Mouse (Mus musculus) CH12.LX (cell line): ENCODE results near the gene Cbx8. TPM values are rescaled to one million over a fixed set of nuclear protein-coding genes. Genes with fewer than 3 reads are reported as not detected.

Experiments
- DNase-seq: peaks from one replicate; pipeline ENCODE4 v3.0.0-alpha.2; 2013; ENCODE audit errors: extremely low read depth
- H3K27ac ChIP-seq: 2 replicates; pipeline ENCODE4 v1.5.1; 2012; ENCODE audit warnings: low read depth, mild to moderate bottlenecking, control low read depth, moderate library complexity; ENCODE audit not compliant: insufficient read depth
- H3K27me3 ChIP-seq: replicated peaks from 2 replicates; pipeline ENCODE3; 2012; ENCODE audit warnings: inconsistent platforms
- H3K36me3 ChIP-seq, 2 experiments: replicated peaks in 1 of 2; 2 replicates each; pipeline versions ENCODE3 to v1.6.1; 2012; ENCODE audit warnings: inconsistent platforms in 1 of 2, low read length in 1 of 2, mild to moderate bottlenecking in 1 of 2, mixed read lengths in 1 of 2, moderate library complexity in 1 of 2; ENCODE audit not compliant: control insufficient read depth in 1 of 2, insufficient read depth in 1 of 2
- H3K4me1 ChIP-seq, 2 experiments: 2 replicates each; pipeline ENCODE4 v1.6.1; 2012; ENCODE audit warnings: inconsistent platforms in 1 of 2, moderate library complexity in 1 of 2; ENCODE audit not compliant: insufficient read depth in 2 of 2, control insufficient read depth in 1 of 2
- H3K4me2 ChIP-seq: 2 replicates; pipeline ENCODE4 v1.6.1; 2012; ENCODE audit warnings: low read depth, mild to moderate bottlenecking, control low read depth; ENCODE audit not compliant: poor library complexity, insufficient read depth, severe bottlenecking
- H3K4me3 ChIP-seq, 3 experiments: fragments of 150-350 bp in 1 of 3; sonication (generic) in 1 of 3; replicated peaks in 1 of 3; 2 replicates each; pipeline versions ENCODE3 to v1.5.1; 2011 to 2012; ENCODE audit warnings: low read depth in 2 of 3, low read length in 2 of 3, mild to moderate bottlenecking in 2 of 3, moderate library complexity in 2 of 3, control low read depth in 1 of 3, improper control_type of control experiment in 1 of 3, inconsistent platforms in 1 of 3, mixed read lengths in 1 of 3; ENCODE audit not compliant: poor library complexity in 1 of 3
- H3K79me2 ChIP-seq: replicated peaks from 2 replicates; pipeline ENCODE4 v1.6.1; 2012; ENCODE audit warnings: mild to moderate bottlenecking, moderate library complexity; ENCODE audit not compliant: control insufficient read depth, poor library complexity, insufficient read depth, severe bottlenecking; ENCODE audit errors: extremely low read depth
- H3K9ac ChIP-seq: 2 replicates; pipeline ENCODE4 v1.6.1; 2012; ENCODE audit warnings: low read depth, mild to moderate bottlenecking, control low read depth, moderate library complexity; ENCODE audit not compliant: insufficient read depth
- H3K9me3 ChIP-seq: replicated peaks from 2 replicates; pipeline ENCODE3; 2012; ENCODE audit warnings: low read length, inconsistent platforms, mixed read lengths
- BHLHE40 ChIP-seq: IDR thresholded peaks from 2 replicates; pipeline ENCODE4 v1.6.1; 2011; ENCODE audit warnings: mild to moderate bottlenecking, low read depth, low read length, improper control_type of control experiment
- CHD1 ChIP-seq: IDR thresholded peaks from 2 replicates; pipeline ENCODE4 v1.6.1; 2012; ENCODE audit warnings: low read depth, low read length, improper control_type of control experiment, inconsistent platforms
- CTCF ChIP-seq, 2 experiments: IDR thresholded peaks in 1 of 2; conservative IDR thresholded peaks in 1 of 2; 2 replicates each; pipeline ENCODE4 v1.5.1; 2011 to 2012; ENCODE audit warnings: low read depth in 2 of 2, low read length in 2 of 2, improper control_type of control experiment in 1 of 2, inconsistent platforms in 1 of 2, mild to moderate bottlenecking in 1 of 2, moderate library complexity in 1 of 2
- E2F4 ChIP-seq: IDR thresholded peaks from 2 replicates; pipeline ENCODE4 v1.6.1; 2011; ENCODE audit warnings: low read depth, low read length, improper control_type of control experiment; ENCODE audit not compliant: insufficient replicate concordance
- ETS1 ChIP-seq: conservative IDR thresholded peaks from 2 replicates; pipeline ENCODE4 v1.6.1; 2012; ENCODE audit warnings: low read depth, mild to moderate bottlenecking, inconsistent platforms, low read length, improper control_type of control experiment, moderate library complexity
- HCFC1 ChIP-seq: IDR thresholded peaks from 2 replicates; pipeline ENCODE4 v1.6.1; 2012; ENCODE audit warnings: low read depth, mild to moderate bottlenecking, inconsistent platforms, low read length, improper control_type of control experiment
- IRF4 ChIP-seq: IDR thresholded peaks from 2 replicates; pipeline ENCODE4 v1.6.1; 2014; ENCODE audit warnings: low read depth, mild to moderate bottlenecking, inconsistent platforms, low read length, improper control_type of control experiment
- JUND ChIP-seq: conservative IDR thresholded peaks from 2 replicates; pipeline ENCODE4 v1.6.1; 2011; ENCODE audit warnings: low read depth, low read length, improper control_type of control experiment
- MXI1 ChIP-seq: IDR thresholded peaks from 2 replicates; pipeline ENCODE4 v1.6.1; 2011; ENCODE audit warnings: mild to moderate bottlenecking, low read depth, low read length, improper control_type of control experiment
- NELFE ChIP-seq: IDR thresholded peaks from 2 replicates; pipeline ENCODE4 v1.6.1; 2011; ENCODE audit warnings: low read depth, low read length, improper control_type of control experiment
- PAX5 ChIP-seq: IDR thresholded peaks from 2 replicates; pipeline ENCODE4 v1.6.1; 2012; ENCODE audit warnings: low read length, inconsistent platforms, mixed read lengths
- POLR2A ChIP-seq: IDR thresholded peaks from 2 replicates; pipeline ENCODE4 v1.6.1; 2011; ENCODE audit warnings: low read depth, mild to moderate bottlenecking, improper control_type of control experiment, low read length
- POLR2AphosphoS2 ChIP-seq: IDR thresholded peaks from 2 replicates; pipeline ENCODE4 v1.6.1; 2011; ENCODE audit warnings: low read depth, low read length, improper control_type of control experiment
- RCOR1 ChIP-seq: conservative IDR thresholded peaks from 2 replicates; pipeline ENCODE4 v1.6.1; 2012; ENCODE audit warnings: low read depth, mild to moderate bottlenecking, inconsistent platforms, low read length, improper control_type of control experiment
- SIN3A ChIP-seq: IDR thresholded peaks from 2 replicates; pipeline ENCODE4 v1.6.1; 2012; ENCODE audit warnings: low read length, improper control_type of control experiment, inconsistent platforms
- TBP ChIP-seq: conservative IDR thresholded peaks from 2 replicates; pipeline ENCODE4 v1.6.1; 2011; ENCODE audit warnings: low read depth, low read length, improper control_type of control experiment
- TCF12 ChIP-seq: IDR thresholded peaks from 2 replicates; pipeline ENCODE4 v1.6.1; 2014; ENCODE audit warnings: low read depth, mild to moderate bottlenecking, inconsistent platforms, low read length, improper control_type of control experiment
- USF1 ChIP-seq: IDR thresholded peaks from 2 replicates; pipeline ENCODE4 v1.6.1; 2014; ENCODE audit warnings: low read depth, mild to moderate bottlenecking, inconsistent platforms, low read length, improper control_type of control experiment
- ZC3H11A ChIP-seq: IDR thresholded peaks from 2 replicates; pipeline ENCODE4 v1.6.1; 2012; ENCODE audit warnings: low read depth, mild to moderate bottlenecking, inconsistent platforms, low read length, improper control_type of control experiment
- ZNF384 ChIP-seq: IDR thresholded peaks from 2 replicates; pipeline ENCODE4 v1.6.1; 2012; ENCODE audit warnings: low read depth, low read length, improper control_type of control experiment, inconsistent platforms
- dilution Hi-C: fragments of 300-500 bp; cut with MboI; formaldehyde crosslinking; loops from 2 replicates; pipeline ENCODE4 v1.14.3; 2020; ENCODE audit warnings: low sequenced_read_pairs; ENCODE audit not compliant: extremely low pct_unique_long_range_greater_than_20kb, extremely low pct_ligation_motif_present
- in situ Hi-C: fragments of 300-500 bp; cut with MboI; formaldehyde crosslinking; loops from 3 replicates; pipeline ENCODE4 v1.14.3; 2019; ENCODE audit warnings: low sequenced_read_pairs, low pct_ligation_motif_present, low pct_unique_long_range_greater_than_20kb, mixed read lengths
- polyA plus RNA-seq: library from polyadenylated mRNA; unstranded; fragments of >175 nt; gene quantifications from 2 replicates; pipeline ENCODE4 v1.2.1, GENCODE M21; 2012; ENCODE audit warnings: low read depth; ENCODE audit not compliant: insufficient read length
- total RNA-seq, 2 experiments: library from RNA; depleted of rRNA; stranded (reverse); fragments of 300-350 nt in 1 of 2; fragments of >200 nt in 1 of 2; gene quantifications; 2 replicates each; pipeline ENCODE4 v1.2.3; 2012 to 2014

The Cbx8 gene
- total and polyA plus RNA-seq, 3 experiments: 6.0 to 10.2 (median 6.2) TPM

DNA sequence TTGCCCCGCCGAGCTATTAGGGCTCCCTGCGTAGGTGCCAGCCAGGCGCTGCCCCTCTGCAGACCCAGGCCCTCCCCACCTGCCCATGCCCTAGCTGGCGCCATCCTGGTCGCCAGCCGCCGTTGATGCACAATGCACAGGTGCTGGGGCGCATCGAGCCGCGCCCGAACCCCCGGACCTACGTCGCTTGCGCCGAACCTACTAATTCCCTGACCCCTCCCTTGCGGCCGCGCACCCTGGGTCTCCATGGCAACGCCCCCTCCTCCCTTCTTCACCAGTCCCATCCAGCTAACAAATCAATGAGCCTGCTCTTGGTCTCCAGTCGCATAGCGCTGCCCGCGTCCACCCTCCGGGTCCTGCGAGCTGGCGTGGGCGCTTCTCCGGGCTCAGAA lies 552 bp upstream of the Cbx8 start:
- TF ChIP-seq POLR2AphosphoS2: no peak
- peak; percentile 39; the same call in 1 of the 2 replicates for TF ChIP-seq MXI1
- Histone ChIP-seq H3K27ac (peak overlapping the region; percentile 17; the same call in 1 of the 2 replicates), H3K4me3 (peak overlapping the region; percentile 66 to 88 (median 67)), H3K4me1 (peaks cover 5 to 40% of the 10 kb centered on the region in 2 experiments), H3K4me2 (peak overlapping the region; percentile 94), H3K9ac (peak overlapping the region; percentile 68), H3K9me3 (peaks cover 6% of the 10 kb centered on the region), H3K79me2 (no peaks in the 10 kb centered on the region; the same call in none of the 2 replicates), H3K36me3 (peaks cover 15 to 27% of the 10 kb centered on the region in 2 experiments), H3K27me3 (peaks cover 50% of the 10 kb centered on the region)
- dilution Hi-C loops: no loop called here
- DNase-seq: no peak
- in situ Hi-C loops: no loop called here

DNA sequence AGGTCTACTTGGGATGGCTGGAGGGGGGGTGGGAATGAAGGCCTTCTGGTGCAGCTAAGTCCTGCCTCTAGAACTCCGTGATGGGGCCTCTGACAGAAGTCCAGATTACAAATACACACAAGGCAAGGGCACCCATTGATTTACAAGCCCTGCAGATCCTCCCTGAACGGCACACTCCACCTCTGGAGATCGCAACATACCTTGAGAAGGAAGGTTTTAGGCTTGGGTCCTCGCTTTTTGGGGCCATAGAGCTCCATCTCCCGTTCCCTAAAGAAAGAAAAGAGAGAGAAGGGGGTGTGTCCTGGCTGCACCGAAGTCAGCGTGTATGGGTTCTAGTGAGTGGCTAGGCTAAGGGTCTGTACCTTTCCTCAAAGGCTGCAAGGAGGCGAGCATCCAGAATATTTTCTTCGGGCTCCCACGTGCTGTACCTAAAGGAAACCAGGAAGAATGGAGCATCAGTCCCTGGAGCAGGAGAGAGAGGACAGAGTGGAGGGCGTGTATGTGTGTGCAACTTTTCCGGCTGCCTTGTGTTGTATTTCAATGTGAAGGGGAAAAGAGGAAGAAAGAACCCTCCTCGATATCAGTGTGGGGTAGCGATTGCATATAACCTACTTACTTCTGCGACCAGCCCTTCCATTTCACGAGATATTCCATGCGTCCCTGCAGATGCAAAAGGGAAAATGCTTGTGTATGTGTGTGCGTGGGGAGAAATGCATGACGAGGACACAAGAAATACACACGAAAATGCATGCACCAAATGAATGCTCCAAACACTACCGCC lies 847 bp downstream of the Cbx8 start:
- DNase-seq: no peak
- Histone ChIP-seq H3K9me3 (peaks cover 6% of the 10 kb centered on the region), H3K79me2 (no peaks in the 10 kb centered on the region; the same call in none of the 2 replicates), H3K9ac (peak overlapping the region; percentile 94), H3K36me3 (peaks cover 15 to 27% of the 10 kb centered on the region in 2 experiments), H3K27me3 (peaks cover 38% of the 10 kb centered on the region), H3K27ac (peak overlapping the region; percentile 43; the same call in 1 of the 2 replicates), H3K4me1 (peaks cover 4 to 40% of the 10 kb centered on the region in 2 experiments; a peak in 3 of 4 replicates), H3K4me2 (peak overlapping the region; percentile 68), H3K4me3 (peak overlapping the region; percentile 66 to 80 (median 77))
- dilution Hi-C loops: no loop called here
- TF ChIP-seq JUND: no peak
- no peak for TF ChIP-seq PAX5
- TF ChIP-seq ZNF384: no peak
- TF ChIP-seq RCOR1: no peak
- peak; percentile 6; the same call in 1 of the 2 replicates for TF ChIP-seq MXI1
- no peak for TF ChIP-seq TBP
- no peak for TF ChIP-seq POLR2A
- no peak for TF ChIP-seq IRF4
- in situ Hi-C loops: no loop called here

GRCm38 (mm10) chr11:119038744-119039484 lies 1.9 kb downstream of the Cbx8 start:
- DNase-seq: no peak
- Histone ChIP-seq H3K9ac (no peak overlapping the region), H3K4me3 (no peak overlapping the region), H3K4me1 (peaks cover 6 to 49% of the 10 kb centered on the region in 2 experiments), H3K36me3 (peaks cover 15 to 27% of the 10 kb centered on the region in 2 experiments), H3K79me2 (no peaks in the 10 kb centered on the region; the same call in none of the 2 replicates), H3K27me3 (peaks cover 29% of the 10 kb centered on the region), H3K27ac (no peak overlapping the region), H3K4me2 (no peak overlapping the region), H3K9me3 (peaks cover 6% of the 10 kb centered on the region)
- in situ Hi-C loops (no loop called here), dilution Hi-C loops (no loop called here)
- TF ChIP-seq ZC3H11A: no peak
- no peak for TF ChIP-seq USF1
- no peak for TF ChIP-seq CHD1
- no peak for TF ChIP-seq PAX5
- no peak for TF ChIP-seq ZNF384
- no peak for TF ChIP-seq TBP
- TF ChIP-seq SIN3A: no peak
- no peak for TF ChIP-seq RCOR1
- TF ChIP-seq HCFC1: no peak
- TF ChIP-seq E2F4: no peak
- TF ChIP-seq BHLHE40: no peak
- no peak for TF ChIP-seq ETS1
- no peak for TF ChIP-seq TCF12
- no peak for TF ChIP-seq CTCF (conservative IDR thresholded peaks at IDR 0.05 in 1 of 2, IDR thresholded peaks at IDR 0.05 in 1 of 2; ENCODE audit: low read depth in 2 of 2, low read length in 2 of 2)
- no peak for TF ChIP-seq NELFE
- no peak for TF ChIP-seq IRF4
